Mouse (Mus musculus): ENCODE results near the gene Kdm4a. TPM values are rescaled to one million over a fixed set of nuclear protein-coding genes. Genes with fewer than 3 reads are reported as not detected.
A peak's percentile ranks its signal among the peaks of the same experiment; 100 is the strongest.

Kdm4a gene
- polyA plus RNA-seq, 1 experiment: 66.6 TPM

GRCm38 (mm10) chr4:118206918-118207640 lies 27.2 kb upstream of the Kdm4a start:
- no peak overlapping the region for H3ac ChIP-seq (ENCODE audit: control insufficient read depth, insufficient read length)
- no peak for TF ChIP-seq POLR2A (IDR thresholded peaks at IDR 0.05; ENCODE audit: insufficient read length, low read depth)
- peak in 1 of 3 experiments; percentile 3 for TF ChIP-seq MYOD1 (IDR thresholded peaks at IDR 0.05; ENCODE audit: control insufficient read depth in 1 of 3, insufficient read length in 2 of 3, low read depth in 2 of 3)
- no peak for TF ChIP-seq MAX (IDR thresholded peaks at IDR 0.05; ENCODE audit: low read depth)
- TF ChIP-seq MYOG (IDR thresholded peaks at IDR 0.05; ENCODE audit: control insufficient read depth in 1 of 3, insufficient read depth in 1 of 3, insufficient read length in 2 of 3, low read depth in 2 of 3): no peak
- TF ChIP-seq TCF3 (IDR thresholded peaks at IDR 0.05; ENCODE audit: insufficient read length, low read depth): no peak
- TF ChIP-seq SRF (IDR thresholded peaks at IDR 0.05; ENCODE audit: control insufficient read depth, insufficient read length, low read depth): no peak
- no peak for TF ChIP-seq POLR2AphosphoS2 (IDR thresholded peaks at IDR 0.05; ENCODE audit: insufficient read length, low read depth)
- H3K36me3 ChIP-seq (ENCODE audit: control insufficient read depth, insufficient read depth): no peaks in the 10 kb centered on the region
- no peaks in the 10 kb centered on the region for H3K79me2 ChIP-seq (ENCODE audit: control insufficient read depth, insufficient read depth)
- H3K4me3 ChIP-seq: no peak overlapping the region
- H3K4me2 ChIP-seq (ENCODE audit: low read depth): no peak overlapping the region
- H3K27me3 ChIP-seq (ENCODE audit: control insufficient read depth, insufficient read depth, insufficient read length): peaks cover 16% of the 10 kb centered on the region

- Histone ChIP-seq H3K4me3 (no peak overlapping the region), H3K27me3 (ENCODE audit: control insufficient read depth, insufficient read depth, insufficient read length) (peaks cover 16% of the 10 kb centered on the region), H3ac (ENCODE audit: control insufficient read depth, insufficient read length) (no peak overlapping the region), H3K36me3 (ENCODE audit: control insufficient read depth, insufficient read depth) (no peaks in the 10 kb centered on the region), H3K4me2 (ENCODE audit: low read depth) (no peak overlapping the region), H3K79me2 (ENCODE audit: control insufficient read depth, insufficient read depth) (no peaks in the 10 kb centered on the region)
- TF ChIP-seq TCF12 (IDR thresholded peaks at IDR 0.05; ENCODE audit: insufficient read depth, poor library complexity, severe bottlenecking) (no peak), MAX (IDR thresholded peaks at IDR 0.05; ENCODE audit: low read depth) (no peak), MYOD1 (IDR thresholded peaks at IDR 0.05; ENCODE audit: control insufficient read depth in 1 of 3, insufficient read length in 2 of 3, low read depth in 2 of 3) (no peak), MYOG (IDR thresholded peaks at IDR 0.05; ENCODE audit: control insufficient read depth in 1 of 3, insufficient read depth in 1 of 3, insufficient read length in 2 of 3, low read depth in 2 of 3) (no peak), POLR2AphosphoS2 (IDR thresholded peaks at IDR 0.05; ENCODE audit: insufficient read length, low read depth) (no peak), USF1 (IDR thresholded peaks at IDR 0.05; ENCODE audit: low read depth) (no peak), SRF (IDR thresholded peaks at IDR 0.05; ENCODE audit: control insufficient read depth, insufficient read length, low read depth) (no peak), CEBPB (IDR thresholded peaks at IDR 0.05; ENCODE audit: insufficient read depth, poor library complexity, severe bottlenecking) (no peak), REST (IDR thresholded peaks at IDR 0.05; ENCODE audit: insufficient read depth, insufficient read length) (no peak), E2F4 (IDR thresholded peaks at IDR 0.05; ENCODE audit: insufficient read depth) (no peak), TCF3 (IDR thresholded peaks at IDR 0.05; ENCODE audit: insufficient read length, low read depth) (no peak), POLR2A (IDR thresholded peaks at IDR 0.05; ENCODE audit: insufficient read length, low read depth) (no peak)
Measured at GRCm38 (mm10) chr4:118205906-118206305, 26.1 kb upstream of the Kdm4a start.

GRCm38 (mm10) chr4:118199093-118199492 lies 19.2 kb upstream of the Kdm4a start:
- TF ChIP-seq MYOD1 (IDR thresholded peaks at IDR 0.05; ENCODE audit: control insufficient read depth in 1 of 3, insufficient read length in 2 of 3, low read depth in 2 of 3) (no peak), MYOG (IDR thresholded peaks at IDR 0.05; ENCODE audit: control insufficient read depth in 1 of 3, insufficient read depth in 1 of 3, insufficient read length in 2 of 3, low read depth in 2 of 3) (no peak), REST (IDR thresholded peaks at IDR 0.05; ENCODE audit: insufficient read depth, insufficient read length) (no peak), E2F4 (IDR thresholded peaks at IDR 0.05; ENCODE audit: insufficient read depth) (no peak), TCF12 (IDR thresholded peaks at IDR 0.05; ENCODE audit: insufficient read depth, poor library complexity, severe bottlenecking) (no peak)
- H3K36me3 ChIP-seq (ENCODE audit: control insufficient read depth, insufficient read depth): no peaks in the 10 kb centered on the region
- no peak overlapping the region for H3K4me3 ChIP-seq
- H3K4me2 ChIP-seq (ENCODE audit: low read depth): no peak overlapping the region
- no peaks in the 10 kb centered on the region for H3K79me2 ChIP-seq (ENCODE audit: control insufficient read depth, insufficient read depth)
- H3ac ChIP-seq (ENCODE audit: control insufficient read depth, insufficient read length): no peak overlapping the region
- no peaks in the 10 kb centered on the region for H3K27me3 ChIP-seq (ENCODE audit: control insufficient read depth, insufficient read depth, insufficient read length)

- TF ChIP-seq MAX (IDR thresholded peaks at IDR 0.05; ENCODE audit: low read depth): no peak
- no peak for TF ChIP-seq TCF12 (IDR thresholded peaks at IDR 0.05; ENCODE audit: insufficient read depth, poor library complexity, severe bottlenecking)
- TF ChIP-seq POLR2AphosphoS2 (IDR thresholded peaks at IDR 0.05; ENCODE audit: insufficient read length, low read depth): no peak
- TF ChIP-seq CEBPB (IDR thresholded peaks at IDR 0.05; ENCODE audit: insufficient read depth, poor library complexity, severe bottlenecking): no peak
- no peak for TF ChIP-seq POLR2A (IDR thresholded peaks at IDR 0.05; ENCODE audit: insufficient read length, low read depth)
- TF ChIP-seq E2F4 (IDR thresholded peaks at IDR 0.05; ENCODE audit: insufficient read depth): no peak
- no peak for TF ChIP-seq MYOD1 (IDR thresholded peaks at IDR 0.05; ENCODE audit: control insufficient read depth in 1 of 3, insufficient read length in 2 of 3, low read depth in 2 of 3)
- TF ChIP-seq MYOG (IDR thresholded peaks at IDR 0.05; ENCODE audit: control insufficient read depth in 1 of 3, insufficient read depth in 1 of 3, insufficient read length in 2 of 3, low read depth in 2 of 3): no peak
- no peak for TF ChIP-seq USF1 (IDR thresholded peaks at IDR 0.05; ENCODE audit: low read depth)
- TF ChIP-seq TCF3 (IDR thresholded peaks at IDR 0.05; ENCODE audit: insufficient read length, low read depth): no peak
- no peak for TF ChIP-seq REST (IDR thresholded peaks at IDR 0.05; ENCODE audit: insufficient read depth, insufficient read length)
- no peaks in the 10 kb centered on the region for H3K36me3 ChIP-seq (ENCODE audit: control insufficient read depth, insufficient read depth)
- H3K4me2 ChIP-seq (ENCODE audit: low read depth): no peak overlapping the region
- H3ac ChIP-seq (ENCODE audit: control insufficient read depth, insufficient read length): no peak overlapping the region
- no peaks in the 10 kb centered on the region for H3K79me2 ChIP-seq (ENCODE audit: control insufficient read depth, insufficient read depth)
- no peak overlapping the region for H3K4me3 ChIP-seq
- H3K27me3 ChIP-seq (ENCODE audit: control insufficient read depth, insufficient read depth, insufficient read length): peaks cover 4% of the 10 kb centered on the region
Measured at GRCm38 (mm10) chr4:118198606-118199005, 18.8 kb upstream of the Kdm4a start.

GRCm38 (mm10) chr4:118196185-118196584 lies 16.3 kb upstream of the Kdm4a start:
- Histone ChIP-seq H3ac (ENCODE audit: control insufficient read depth, insufficient read length) (no peak overlapping the region), H3K36me3 (ENCODE audit: control insufficient read depth, insufficient read depth) (no peaks in the 10 kb centered on the region), H3K4me2 (ENCODE audit: low read depth) (no peak overlapping the region), H3K27me3 (ENCODE audit: control insufficient read depth, insufficient read depth, insufficient read length) (peaks cover 8% of the 10 kb centered on the region), H3K79me2 (ENCODE audit: control insufficient read depth, insufficient read depth) (no peaks in the 10 kb centered on the region), H3K4me3 (no peak overlapping the region)
- TF ChIP-seq POLR2AphosphoS2 (IDR thresholded peaks at IDR 0.05; ENCODE audit: insufficient read length, low read depth): no peak
- no peak for TF ChIP-seq MYOD1 (IDR thresholded peaks at IDR 0.05; ENCODE audit: control insufficient read depth in 1 of 3, insufficient read length in 2 of 3, low read depth in 2 of 3)
- no peak for TF ChIP-seq CEBPB (IDR thresholded peaks at IDR 0.05; ENCODE audit: insufficient read depth, poor library complexity, severe bottlenecking)
- TF ChIP-seq MYOG (IDR thresholded peaks at IDR 0.05; ENCODE audit: control insufficient read depth in 1 of 3, insufficient read depth in 1 of 3, insufficient read length in 2 of 3, low read depth in 2 of 3): no peak
- no peak for TF ChIP-seq TCF12 (IDR thresholded peaks at IDR 0.05; ENCODE audit: insufficient read depth, poor library complexity, severe bottlenecking)
- TF ChIP-seq MAX (IDR thresholded peaks at IDR 0.05; ENCODE audit: low read depth): no peak
- no peak for TF ChIP-seq SRF (IDR thresholded peaks at IDR 0.05; ENCODE audit: control insufficient read depth, insufficient read length, low read depth)
- TF ChIP-seq POLR2A (IDR thresholded peaks at IDR 0.05; ENCODE audit: insufficient read length, low read depth): no peak
- no peak for TF ChIP-seq USF1 (IDR thresholded peaks at IDR 0.05; ENCODE audit: low read depth)
- no peak for TF ChIP-seq TCF3 (IDR thresholded peaks at IDR 0.05; ENCODE audit: insufficient read length, low read depth)

Measured in myocyte (in vitro differentiated cells).